Mouse (Mus musculus) CH12.LX (cell line): Measurements from ENCODE around the gene Tal1. TPM values are rescaled to one million over a fixed set of nuclear protein-coding genes. Genes with fewer than 3 reads are reported as not detected.

ENCODE experiments used
- DNase-seq: peaks from one replicate; pipeline ENCODE4 v3.0.0-alpha.2; 2013; ENCODE audit errors: extremely low read depth
- H3K27ac ChIP-seq: 2 replicates; pipeline ENCODE4 v1.5.1; 2012; ENCODE audit warnings: low read depth, mild to moderate bottlenecking, control low read depth, moderate library complexity; ENCODE audit not compliant: insufficient read depth
- H3K27me3 ChIP-seq: replicated peaks from 2 replicates; pipeline ENCODE3; 2012; ENCODE audit warnings: inconsistent platforms
- H3K36me3 ChIP-seq, 2 experiments: replicated peaks in 1 of 2; 2 replicates each; pipeline versions ENCODE3 to v1.6.1; 2012; ENCODE audit warnings: inconsistent platforms in 1 of 2, low read length in 1 of 2, mild to moderate bottlenecking in 1 of 2, mixed read lengths in 1 of 2, moderate library complexity in 1 of 2; ENCODE audit not compliant: control insufficient read depth in 1 of 2, insufficient read depth in 1 of 2
- H3K4me1 ChIP-seq, 2 experiments: 2 replicates each; pipeline ENCODE4 v1.6.1; 2012; ENCODE audit warnings: inconsistent platforms in 1 of 2, moderate library complexity in 1 of 2; ENCODE audit not compliant: insufficient read depth in 2 of 2, control insufficient read depth in 1 of 2
- H3K4me2 ChIP-seq: 2 replicates; pipeline ENCODE4 v1.6.1; 2012; ENCODE audit warnings: low read depth, mild to moderate bottlenecking, control low read depth; ENCODE audit not compliant: poor library complexity, insufficient read depth, severe bottlenecking
- H3K4me3 ChIP-seq, 3 experiments: fragments of 150-350 bp in 1 of 3; sonication (generic) in 1 of 3; replicated peaks in 1 of 3; 2 replicates each; pipeline versions ENCODE3 to v1.5.1; 2011 to 2012; ENCODE audit warnings: low read depth in 2 of 3, low read length in 2 of 3, mild to moderate bottlenecking in 2 of 3, moderate library complexity in 2 of 3, control low read depth in 1 of 3, improper control_type of control experiment in 1 of 3, inconsistent platforms in 1 of 3, mixed read lengths in 1 of 3; ENCODE audit not compliant: poor library complexity in 1 of 3
- H3K79me2 ChIP-seq: replicated peaks from 2 replicates; pipeline ENCODE4 v1.6.1; 2012; ENCODE audit warnings: mild to moderate bottlenecking, moderate library complexity; ENCODE audit not compliant: control insufficient read depth, poor library complexity, insufficient read depth, severe bottlenecking; ENCODE audit errors: extremely low read depth
- H3K9ac ChIP-seq: 2 replicates; pipeline ENCODE4 v1.6.1; 2012; ENCODE audit warnings: low read depth, mild to moderate bottlenecking, control low read depth, moderate library complexity; ENCODE audit not compliant: insufficient read depth
- H3K9me3 ChIP-seq: replicated peaks from 2 replicates; pipeline ENCODE3; 2012; ENCODE audit warnings: low read length, inconsistent platforms, mixed read lengths
- GABPA ChIP-seq: IDR thresholded peaks from 2 replicates; pipeline ENCODE4 v1.6.1; 2012; ENCODE audit warnings: low read depth, low read length, improper control_type of control experiment, inconsistent platforms; ENCODE audit not compliant: insufficient replicate concordance
- HCFC1 ChIP-seq: IDR thresholded peaks from 2 replicates; pipeline ENCODE4 v1.6.1; 2012; ENCODE audit warnings: low read depth, mild to moderate bottlenecking, inconsistent platforms, low read length, improper control_type of control experiment
- IRF4 ChIP-seq: IDR thresholded peaks from 2 replicates; pipeline ENCODE4 v1.6.1; 2014; ENCODE audit warnings: low read depth, mild to moderate bottlenecking, inconsistent platforms, low read length, improper control_type of control experiment
- JUN ChIP-seq: IDR thresholded peaks from 2 replicates; pipeline ENCODE4 v1.6.1; 2011; ENCODE audit warnings: low read depth, mild to moderate bottlenecking, low read length, improper control_type of control experiment, moderate library complexity; ENCODE audit not compliant: insufficient read depth
- JUND ChIP-seq: conservative IDR thresholded peaks from 2 replicates; pipeline ENCODE4 v1.6.1; 2011; ENCODE audit warnings: low read depth, low read length, improper control_type of control experiment
- KAT2A ChIP-seq: IDR thresholded peaks from 2 replicates; pipeline ENCODE4 v1.6.1; 2012; ENCODE audit warnings: low read length, improper control_type of control experiment, inconsistent platforms; ENCODE audit not compliant: insufficient replicate concordance
- MEF2A ChIP-seq: IDR thresholded peaks from 2 replicates; pipeline ENCODE4 v1.6.1; 2014; ENCODE audit warnings: low read depth, mild to moderate bottlenecking, inconsistent platforms, low read length, improper control_type of control experiment, borderline replicate concordance
- MXI1 ChIP-seq: IDR thresholded peaks from 2 replicates; pipeline ENCODE4 v1.6.1; 2011; ENCODE audit warnings: mild to moderate bottlenecking, low read depth, low read length, improper control_type of control experiment
- MYC ChIP-seq: IDR thresholded peaks from 2 replicates; pipeline ENCODE4 v1.6.1; 2011; ENCODE audit warnings: low read depth, mild to moderate bottlenecking, improper control_type of control experiment, low read length
- NELFE ChIP-seq: IDR thresholded peaks from 2 replicates; pipeline ENCODE4 v1.6.1; 2011; ENCODE audit warnings: low read depth, low read length, improper control_type of control experiment
- NRF1 ChIP-seq: IDR thresholded peaks from 2 replicates; pipeline ENCODE4 v1.6.1; 2014; ENCODE audit warnings: low read depth, mild to moderate bottlenecking, inconsistent platforms, low read length, improper control_type of control experiment, moderate library complexity
- RAD21 ChIP-seq: IDR thresholded peaks from 2 replicates; pipeline ENCODE4 v1.6.1; 2011; ENCODE audit warnings: low read depth, mild to moderate bottlenecking, low read length, improper control_type of control experiment, moderate library complexity
- SIN3A ChIP-seq: IDR thresholded peaks from 2 replicates; pipeline ENCODE4 v1.6.1; 2012; ENCODE audit warnings: low read length, improper control_type of control experiment, inconsistent platforms
- SMC3 ChIP-seq: IDR thresholded peaks from 2 replicates; pipeline ENCODE4 v1.6.1; 2011; ENCODE audit warnings: low read depth, low read length, improper control_type of control experiment
- TCF12 ChIP-seq: IDR thresholded peaks from 2 replicates; pipeline ENCODE4 v1.6.1; 2014; ENCODE audit warnings: low read depth, mild to moderate bottlenecking, inconsistent platforms, low read length, improper control_type of control experiment
- UBTF ChIP-seq: IDR thresholded peaks from 2 replicates; pipeline ENCODE4 v1.6.1; 2012; ENCODE audit warnings: low read depth, mild to moderate bottlenecking, inconsistent platforms, low read length, improper control_type of control experiment, moderate library complexity
- USF1 ChIP-seq: IDR thresholded peaks from 2 replicates; pipeline ENCODE4 v1.6.1; 2014; ENCODE audit warnings: low read depth, mild to moderate bottlenecking, inconsistent platforms, low read length, improper control_type of control experiment
- ZC3H11A ChIP-seq: IDR thresholded peaks from 2 replicates; pipeline ENCODE4 v1.6.1; 2012; ENCODE audit warnings: low read depth, mild to moderate bottlenecking, inconsistent platforms, low read length, improper control_type of control experiment
- ZKSCAN1 ChIP-seq: IDR thresholded peaks from 2 replicates; pipeline ENCODE4 v1.6.1; 2012; ENCODE audit warnings: low read depth, inconsistent platforms, low read length, improper control_type of control experiment, borderline replicate concordance
- ZMIZ1 ChIP-seq: IDR thresholded peaks from 2 replicates; pipeline ENCODE4 v1.6.1; 2012; ENCODE audit warnings: low read depth, mild to moderate bottlenecking, inconsistent platforms, low read length, improper control_type of control experiment
- dilution Hi-C: fragments of 300-500 bp; cut with MboI; formaldehyde crosslinking; loops from 2 replicates; pipeline ENCODE4 v1.14.3; 2020; ENCODE audit warnings: low sequenced_read_pairs; ENCODE audit not compliant: extremely low pct_unique_long_range_greater_than_20kb, extremely low pct_ligation_motif_present
- in situ Hi-C: fragments of 300-500 bp; cut with MboI; formaldehyde crosslinking; loops from 3 replicates; pipeline ENCODE4 v1.14.3; 2019; ENCODE audit warnings: low sequenced_read_pairs, low pct_ligation_motif_present, low pct_unique_long_range_greater_than_20kb, mixed read lengths
- polyA plus RNA-seq: library from polyadenylated mRNA; unstranded; fragments of >175 nt; gene quantifications from 2 replicates; pipeline ENCODE4 v1.2.1, GENCODE M21; 2012; ENCODE audit warnings: low read depth; ENCODE audit not compliant: insufficient read length
- total RNA-seq, 2 experiments: library from RNA; depleted of rRNA; stranded (reverse); fragments of 300-350 nt in 1 of 2; fragments of >200 nt in 1 of 2; gene quantifications; 2 replicates each; pipeline ENCODE4 v1.2.3; 2012 to 2014

The Tal1 gene
- total and polyA plus RNA-seq, 3 experiments: 0.12 to 0.34 (median 0.13) TPM

DNA sequence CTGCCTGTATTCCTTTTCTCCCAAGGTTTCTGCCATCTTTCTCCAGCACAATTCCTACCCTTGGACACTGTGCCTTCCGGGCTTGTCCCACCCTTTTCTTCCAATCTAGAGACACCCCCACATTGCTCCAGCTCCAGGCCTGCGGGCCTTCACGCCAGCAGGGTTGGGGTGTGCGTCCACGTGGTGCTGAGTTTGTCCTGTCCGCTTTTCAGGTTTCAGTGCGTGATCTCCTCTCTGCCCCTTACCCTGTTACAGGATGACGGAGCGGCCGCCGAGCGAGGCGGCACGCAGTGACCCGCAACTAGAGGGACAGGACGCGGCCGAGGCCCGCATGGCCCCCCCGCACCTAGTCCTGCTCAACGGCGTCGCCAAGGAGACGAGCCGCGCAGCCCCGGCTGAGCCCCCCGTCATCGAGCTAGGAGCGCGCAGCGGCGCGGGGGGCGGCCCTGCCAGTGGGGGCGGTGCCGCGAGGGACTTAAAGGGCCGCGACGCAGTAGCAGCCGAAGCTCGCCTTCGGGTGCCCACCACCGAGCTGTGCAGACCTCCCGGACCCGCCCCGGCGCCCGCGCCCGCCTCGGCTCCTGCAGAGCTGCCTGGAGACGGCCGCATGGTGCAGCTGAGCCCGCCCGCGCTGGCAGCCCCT, 6.8 kb downstream of the Tal1 start:
- H3K9me3 ChIP-seq: no peaks in the 10 kb centered on the region
- H3K27ac ChIP-seq: no peak overlapping the region
- H3K9ac ChIP-seq: peak overlapping the region; percentile 20; the same call in 1 of the 2 replicates
- no peak for TF ChIP-seq GABPA
- TF ChIP-seq KAT2A: no peak
- TF ChIP-seq UBTF: no peak
- no peak for TF ChIP-seq ZKSCAN1
- no peak for TF ChIP-seq RAD21
- TF ChIP-seq ZC3H11A: no peak
- TF ChIP-seq MXI1: no peak
- TF ChIP-seq JUN: no peak
- TF ChIP-seq HCFC1: no peak
- no peak for TF ChIP-seq MYC
- no peak for TF ChIP-seq TCF12
- TF ChIP-seq SMC3: no peak
- TF ChIP-seq ZMIZ1: no peak
- no peak for TF ChIP-seq USF1
- H3K4me1 ChIP-seq: peaks cover 2 to 4% of the 10 kb centered on the region in 2 experiments; a peak in 1 of 4 replicates
- peaks cover 86% of the 10 kb centered on the region for H3K27me3 ChIP-seq
- in situ Hi-C loops: no loop called here
- dilution Hi-C loops: no loop called here
- peak overlapping the region in 2 of 3 experiments; percentile 25 to 61 for H3K4me3 ChIP-seq
- peak overlapping the region; percentile 98 for H3K4me2 ChIP-seq
- H3K36me3 ChIP-seq: no peaks in the 10 kb centered on the region
- DNase-seq: no peak
- no peaks in the 10 kb centered on the region for H3K79me2 ChIP-seq

DNA sequence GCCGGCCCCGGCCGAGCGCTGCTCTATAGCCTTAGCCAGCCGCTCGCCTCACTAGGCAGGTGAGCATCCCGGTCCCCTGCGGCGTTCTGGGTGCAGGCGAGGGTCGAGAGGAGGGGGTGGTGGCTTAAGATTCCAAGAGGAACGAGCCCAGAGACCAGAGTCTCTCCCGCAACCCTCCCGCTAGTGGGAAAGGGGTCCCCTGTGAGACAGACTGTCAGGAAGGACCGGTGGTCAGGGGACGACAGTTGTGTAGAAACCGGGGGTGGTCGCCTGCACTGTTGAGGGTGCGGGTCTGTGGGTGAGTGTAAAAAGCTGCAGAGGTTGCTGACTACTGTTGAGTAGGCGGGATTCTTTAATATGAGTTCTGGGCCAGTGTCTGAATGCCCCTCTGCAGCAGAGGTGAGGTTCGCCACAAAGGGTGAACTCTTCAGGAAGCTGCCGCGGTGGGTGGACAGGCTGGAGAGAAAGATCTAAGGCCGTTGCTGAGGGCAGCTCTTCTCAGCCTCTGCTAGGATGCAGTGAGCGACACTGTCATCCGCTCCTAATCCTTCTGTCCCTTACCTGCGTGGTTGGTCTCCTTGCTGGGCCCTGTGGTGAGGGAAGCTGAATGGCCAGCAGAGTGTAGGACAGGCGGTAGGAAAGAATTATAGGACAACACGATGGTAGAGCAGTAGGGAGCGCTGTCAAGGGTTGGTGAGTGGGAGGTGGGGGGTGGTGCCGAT, 7.5 kb downstream of the Tal1 start:
- no peaks in the 10 kb centered on the region for H3K79me2 ChIP-seq
- peak overlapping the region; percentile 98 for H3K4me2 ChIP-seq
- H3K27ac ChIP-seq: no peak overlapping the region
- H3K9ac ChIP-seq: no peak overlapping the region
- no peak for TF ChIP-seq NELFE
- TF ChIP-seq MEF2A: no peak
- no peak for TF ChIP-seq IRF4
- TF ChIP-seq JUND: no peak
- TF ChIP-seq KAT2A: no peak
- TF ChIP-seq UBTF: no peak
- no peak for TF ChIP-seq SIN3A
- TF ChIP-seq ZC3H11A: no peak
- no peak for TF ChIP-seq NRF1
- dilution Hi-C loops: no loop called here
- in situ Hi-C loops: no loop called here
- no peaks in the 10 kb centered on the region for H3K9me3 ChIP-seq
- peaks cover 2 to 4% of the 10 kb centered on the region in 2 experiments; a peak in 1 of 4 replicates for H3K4me1 ChIP-seq
- DNase-seq: no peak
- no peaks in the 10 kb centered on the region for H3K36me3 ChIP-seq
- H3K4me3 ChIP-seq: peak overlapping the region in 1 of 3 experiments; percentile 61
- peaks cover 87% of the 10 kb centered on the region for H3K27me3 ChIP-seq
